Mouse (Mus musculus) heart, embryonic 14.5 days (tissue): ENCODE results near the gene Fpr2. TPM values are rescaled to one million over a fixed set of nuclear protein-coding genes. Genes with fewer than 3 reads are reported as not detected.

ENCODE experiments used
- ATAC-seq: fragments of 200-750 bp; cut with Nextera tagmentation; 2 replicates; pipeline ENCODE4 v1.8.0; 2017; ENCODE audit warnings: low read depth, moderate TSS enrichment; ENCODE audit not compliant: insufficient number of reproducible peaks, insufficient read depth, low FRiP score
- H3K27ac ChIP-seq, 2 experiments: fragments of 200-500 bp in 1 of 2; fragments of 300-500 bp in 1 of 2; sonication (generic) in 1 of 2; replicated peaks in 1 of 2; 2 replicates each; pipeline ENCODE4 v1.5.1; 2012 to 2014; ENCODE audit warnings: low read depth in 2 of 2, low read length in 2 of 2, control low read depth in 1 of 2, mild to moderate bottlenecking in 1 of 2, mixed read lengths in 1 of 2; ENCODE audit not compliant: control insufficient read depth in 1 of 2, insufficient read depth in 1 of 2
- H3K27me3 ChIP-seq: fragments of 300-500 bp; sonication (generic); 2 replicates; pipeline ENCODE4 v1.6.1; 2014; ENCODE audit warnings: mild to moderate bottlenecking, low read length, control low read depth; ENCODE audit not compliant: control insufficient read depth, insufficient read depth
- H3K36me3 ChIP-seq: fragments of 300-500 bp; sonication (generic); 2 replicates; pipeline ENCODE4 v1.6.1; 2014; ENCODE audit warnings: mild to moderate bottlenecking, control low read depth, low read length, mixed read lengths; ENCODE audit not compliant: control insufficient read depth, insufficient read depth
- H3K4me1 ChIP-seq, 2 experiments: fragments of 200-500 bp in 1 of 2; fragments of 300-500 bp in 1 of 2; sonication (generic) in 1 of 2; 2 replicates each; pipeline ENCODE4 v1.6.1; 2012 to 2014; ENCODE audit warnings: low read length in 2 of 2, control low read depth in 1 of 2, mixed read lengths in 1 of 2; ENCODE audit not compliant: control insufficient read depth in 2 of 2, insufficient read depth in 2 of 2
- H3K4me2 ChIP-seq: fragments of 300-500 bp; sonication (generic); 2 replicates; pipeline ENCODE4 v1.6.1; 2014; ENCODE audit warnings: mild to moderate bottlenecking, low read length
- H3K4me3 ChIP-seq, 2 experiments: fragments of 200-500 bp in 1 of 2; fragments of 300-500 bp in 1 of 2; sonication (generic) in 1 of 2; 2 replicates each; pipeline ENCODE4 v1.5.1; 2012 to 2014; ENCODE audit warnings: low read length in 2 of 2, mild to moderate bottlenecking in 2 of 2, control low read depth in 1 of 2, low read depth in 1 of 2, moderate library complexity in 1 of 2; ENCODE audit not compliant: control insufficient read depth in 1 of 2, insufficient read depth in 1 of 2
- H3K9ac ChIP-seq: fragments of 300-500 bp; sonication (generic); 2 replicates; pipeline ENCODE4 v1.6.1; 2014; ENCODE audit warnings: mild to moderate bottlenecking, low read length
- H3K9me3 ChIP-seq: fragments of 300-500 bp; sonication (generic); 2 replicates; pipeline ENCODE4 v1.6.1; 2016; ENCODE audit warnings: low read length, control low read depth; ENCODE audit not compliant: control insufficient read depth
- WGBS: fragments of 180-500 bp; shearing (Covaris S2); extraction: QIAGEN DNeasy Blood & Tissue Kit; methylation state at CpG from one replicate; pipeline ENCODE4 v1.1.7; 2014; 5-methylcytosine and 5-hydroxymethylcytosine counted together
- polyA plus RNA-seq: library from polyadenylated mRNA; unstranded; fragments of >200 nt; fragmentation: Nextera tagmentation; extraction: Ambion mirVana; gene quantifications from 2 replicates; pipeline ENCODE4 v1.2.1, GENCODE M21; 2014

The Fpr2 gene
- polyA plus RNA-seq, 1 experiment from 2014 or later, result 0.41 TPM

- no peak overlapping the region for H3K4me2 ChIP-seq
- H3K9ac ChIP-seq, result no peak overlapping the region
- no peaks in the 10 kb centered on the region for H3K9me3 ChIP-seq
- H3K27me3 ChIP-seq, result no peaks in the 10 kb centered on the region
- no peak overlapping the region for H3K27ac ChIP-seq
- H3K36me3 ChIP-seq, result peaks cover 35% of the 10 kb centered on the region
- H3K4me3 ChIP-seq, result no peak overlapping the region
- 53% methylated on average over 2 of the region's 2 CpGs for WGBS
- no peaks in the 10 kb centered on the region for H3K4me1 ChIP-seq
- no peak for ATAC-seq
Measured at GRCm38 (mm10) chr17:17865168-17865567, 22.5 kb upstream of the Fpr2 start.

DNA sequence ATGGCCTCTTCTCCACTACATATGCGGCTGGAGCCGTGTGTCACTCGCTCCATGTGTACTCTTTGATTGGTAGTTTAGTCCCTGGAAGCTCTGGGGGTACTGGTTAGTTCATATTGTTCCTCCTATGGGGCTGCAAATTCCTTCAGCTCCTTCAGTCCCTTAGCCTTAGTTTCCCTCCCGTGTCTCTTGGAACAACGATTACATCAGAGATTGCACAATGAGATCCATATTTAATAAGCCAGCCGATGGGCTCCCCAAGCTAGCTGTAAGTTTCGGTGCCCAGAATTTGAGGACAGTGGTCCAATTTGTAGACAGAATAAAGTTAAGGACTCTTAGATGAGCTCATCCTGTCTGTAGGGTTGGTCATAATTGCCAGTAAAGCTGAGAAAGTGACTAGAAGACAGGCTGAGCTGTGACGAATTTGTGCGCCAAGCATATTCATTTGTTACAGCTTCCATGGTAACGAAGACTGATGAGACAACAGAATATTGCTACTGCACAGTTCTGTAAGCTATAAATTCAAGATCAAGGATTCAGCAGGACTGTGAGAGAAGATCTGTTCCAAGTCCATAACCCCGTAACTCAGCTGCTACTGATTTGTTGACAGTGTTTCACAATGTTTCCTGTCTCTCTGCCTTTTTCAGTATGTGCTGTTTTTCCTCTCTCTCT lies 20.7 kb upstream of the Fpr2 start:
- Histone ChIP-seq H3K4me3 (no peak overlapping the region), H3K36me3 (peaks cover 35% of the 10 kb centered on the region), H3K9ac (no peak overlapping the region), H3K9me3 (no peaks in the 10 kb centered on the region), H3K4me1 (no peaks in the 10 kb centered on the region), H3K4me2 (no peak overlapping the region), H3K27me3 (no peaks in the 10 kb centered on the region), H3K27ac (no peak overlapping the region)
- no peak for ATAC-seq
- WGBS, result 84% methylated on average over 11 of the region's 11 CpGs

DNA sequence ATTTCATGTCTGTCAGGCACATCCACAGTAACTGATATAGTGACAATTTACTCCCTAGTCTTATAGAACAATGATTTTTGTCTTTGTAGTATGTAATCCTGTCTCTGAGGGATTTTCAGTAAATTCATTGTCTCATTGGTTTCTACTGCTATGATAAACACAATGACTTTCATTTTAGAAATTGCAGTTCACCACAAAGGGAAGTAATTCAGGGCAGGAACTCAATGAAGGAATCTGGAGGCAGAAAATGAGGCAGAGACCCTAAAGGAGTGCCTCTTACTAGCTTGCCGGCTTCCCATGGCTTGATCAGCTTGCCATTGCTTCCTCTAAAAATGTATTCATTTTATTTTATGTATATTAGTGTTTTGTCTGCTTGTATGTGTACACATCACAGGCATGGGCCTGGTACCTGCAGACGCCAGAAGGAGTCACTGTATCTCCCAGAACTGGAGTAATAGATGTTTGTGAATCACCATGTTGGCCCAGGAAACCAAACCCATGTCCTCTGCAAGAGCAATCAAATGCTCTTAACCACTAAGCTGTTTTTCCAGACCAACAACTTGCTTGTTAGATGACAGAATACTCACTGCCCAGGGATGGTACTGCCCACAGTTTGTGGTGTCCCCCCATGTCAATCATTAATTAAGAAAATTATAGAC lies 16.6 kb upstream of the Fpr2 start:
- Histone ChIP-seq H3K9me3 (peaks cover 7% of the 10 kb centered on the region; the same call in 1 of the 2 replicates), H3K27ac (no peak overlapping the region), H3K4me2 (no peak overlapping the region), H3K4me3 (no peak overlapping the region), H3K4me1 (no peaks in the 10 kb centered on the region), H3K36me3 (peaks cover 3% of the 10 kb centered on the region; the same call in 1 of the 2 replicates), H3K9ac (no peak overlapping the region), H3K27me3 (no peaks in the 10 kb centered on the region)
- WGBS, result 69% methylated on average over 2 of the region's 2 CpGs
- no peak for ATAC-seq

DNA sequence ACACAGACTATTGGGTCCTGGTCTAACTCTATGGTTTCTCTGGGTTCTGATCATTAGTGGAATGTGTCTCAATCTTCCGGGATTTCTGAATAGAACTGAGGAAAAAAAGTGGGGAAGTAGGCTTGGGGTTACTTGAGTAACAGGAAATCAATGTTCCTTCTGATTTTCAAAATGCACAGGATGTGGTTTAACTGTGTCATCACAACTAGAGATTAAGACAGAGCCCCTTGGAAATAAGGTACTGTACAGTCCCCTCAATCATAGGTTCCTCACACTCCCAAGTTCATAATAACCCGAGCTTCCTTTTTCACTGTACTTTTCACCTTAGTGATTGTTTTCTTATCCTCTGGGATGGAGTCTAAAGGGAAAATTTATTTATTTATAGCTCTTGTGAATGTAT lies 15.9 kb upstream of the Fpr2 start:
- Histone ChIP-seq H3K9me3 (peaks cover 7% of the 10 kb centered on the region; the same call in 1 of the 2 replicates), H3K4me2 (no peak overlapping the region), H3K9ac (no peak overlapping the region), H3K27me3 (no peaks in the 10 kb centered on the region), H3K27ac (no peak overlapping the region), H3K4me1 (no peaks in the 10 kb centered on the region), H3K4me3 (no peak overlapping the region), H3K36me3 (no peaks in the 10 kb centered on the region)
- ATAC-seq, result no peak
- 67% methylated on average over 2 of the region's 2 CpGs for WGBS

GRCm38 (mm10) chr17:17879347-17879746 lies 8.3 kb upstream of the Fpr2 start:
- no peaks in the 10 kb centered on the region for H3K9me3 ChIP-seq
- H3K27me3 ChIP-seq, result no peaks in the 10 kb centered on the region
- H3K4me2 ChIP-seq, result no peak overlapping the region
- WGBS, result 71% methylated on average over 1 of the region's 1 CpGs
- H3K4me3 ChIP-seq, result no peak overlapping the region
- H3K9ac ChIP-seq, result no peak overlapping the region
- H3K4me1 ChIP-seq, result no peaks in the 10 kb centered on the region
- no peak for ATAC-seq
- no peak overlapping the region for H3K27ac ChIP-seq
- no peaks in the 10 kb centered on the region for H3K36me3 ChIP-seq

GRCm38 (mm10) chr17:17882672-17883071 lies 5.0 kb upstream of the Fpr2 start:
- no peak overlapping the region for H3K4me3 ChIP-seq
- WGBS, result 74% methylated on average over 3 of the region's 3 CpGs
- H3K27ac ChIP-seq, result no peak overlapping the region

GRCm38 (mm10) chr17:17883840-17884239 lies 3.8 kb upstream of the Fpr2 start, which contains the start of gene Fpr1:
Gene Fpr1, minus strand, starts transcription at chr17:17883940.
- Histone ChIP-seq H3K36me3 (no peaks in the 10 kb centered on the region), H3K9ac (no peak within 1 kb of the TSS), H3K9me3 (no peaks in the 10 kb centered on the region), H3K4me3 (no peak within 1 kb of the TSS), H3K4me2 (no peak within 1 kb of the TSS), H3K27me3 (no peaks in the 10 kb centered on the region), H3K27ac (no peak within 1 kb of the TSS), H3K4me1 (no peaks in the 10 kb centered on the region)
- no peak for ATAC-seq
- 56% methylated on average over 1 of the region's 1 CpGs for WGBS

More at GRCm38 (mm10) chr17:17882672-17883071, 5.0 kb upstream of the Fpr2 start:
- Histone ChIP-seq H3K9ac (no peak overlapping the region), H3K4me1 (no peaks in the 10 kb centered on the region), H3K9me3 (no peaks in the 10 kb centered on the region), H3K4me2 (no peak overlapping the region), H3K27me3 (no peaks in the 10 kb centered on the region), H3K36me3 (no peaks in the 10 kb centered on the region)
- ATAC-seq, result no peak
